Mouse (Mus musculus): ENCODE results near the gene Pi16.

GRCm38 (mm10) chr17:29303087-29303486, 14.4 kb upstream of the Pi16 start:
- TF ChIP-seq CTCF (IDR thresholded peaks at IDR 0.05; ENCODE audit: low read depth, low read length), result no peak
- TF ChIP-seq POLR2A (IDR thresholded peaks at IDR 0.05; ENCODE audit: extremely low read depth, insufficient read depth, low read length), result no peak

All from liver, adult 2 months (tissue).